Mouse (Mus musculus) macrophage (primary cell): ENCODE measurements around the gene Abi1. TPM values are rescaled to one million over a fixed set of nuclear protein-coding genes. Genes with fewer than 3 reads are reported as not detected.

ENCODE experiments used
- polyA plus RNA-seq: library from polyadenylated mRNA; stranded (reverse); fragments of 250-400 nt; gene quantifications from 3 replicates; pipeline ENCODE4 v1.2.4, GENCODE M21; 2018; ENCODE audit warnings: inconsistent platforms

Gene Abi1
- polyA plus RNA-seq, 1 experiment from 2014 or later, result 184 TPM

Other genes starting within 250 kb of the Abi1 start
- 2.2 to 8.1 TPM (median 5.0 TPM) in 3 replicates for gene Pdss1, start 144.7 kb downstream of the Abi1 start, polyA plus RNA-seq
- 36.8 to 57.0 TPM (median 42.8 TPM) in 3 replicates for gene Acbd5, start 27.9 kb upstream of the Abi1 start, polyA plus RNA-seq
- 0.39 to 2.7 TPM (median 2.0 TPM) in 3 replicates for gene Mastl, start 115.8 kb upstream of the Abi1 start, polyA plus RNA-seq
- 45.5 to 53.1 TPM (median 50.1 TPM) in 3 replicates for gene Yme1l1, start 116.1 kb upstream of the Abi1 start, polyA plus RNA-seq
- gene 4931423N10Rik, start 167.2 kb upstream of the Abi1 start, polyA plus RNA-seq, result not detected in 3 replicates